Mouse (Mus musculus): ENCODE results near the gene Snx30. TPM values are rescaled to one million over a fixed set of nuclear protein-coding genes. Genes with fewer than 3 reads are reported as not detected.
A peak's percentile ranks its signal among the peaks of the same experiment; 100 is the strongest.

Gene Snx30
- total RNA-seq, 1 experiment = 19.8 TPM

DNA sequence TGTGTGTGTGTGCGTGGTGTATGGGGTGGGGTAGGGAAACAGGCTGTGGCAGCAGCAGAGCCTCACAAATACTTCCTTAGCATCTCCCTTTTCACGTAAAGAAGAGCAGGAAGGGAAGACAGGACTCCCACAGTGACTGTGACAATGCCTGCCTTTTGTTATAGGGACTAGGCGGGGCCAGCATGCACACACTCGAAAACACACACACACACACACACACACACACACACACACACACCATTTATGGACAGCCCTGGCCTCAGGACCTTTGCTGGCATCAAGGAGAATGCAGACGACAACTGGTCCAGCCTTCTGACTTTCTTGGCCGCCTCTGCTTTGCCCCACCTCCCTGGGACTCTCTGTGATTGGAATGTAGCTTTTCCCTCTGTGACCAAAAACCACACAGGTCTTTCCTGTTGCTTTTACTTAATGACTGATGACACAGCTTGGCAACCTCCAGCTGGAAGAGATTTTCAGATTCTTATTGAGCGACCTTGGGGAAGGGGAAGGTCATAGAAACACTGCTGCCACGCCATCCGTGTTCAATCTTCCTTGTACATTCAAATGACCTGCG lies 102.1 kb downstream of the Snx30 start:
- DNase-seq (ENCODE audit: low read depth, low spot score) = no peak
- H3K4me3 ChIP-seq (ENCODE audit: insufficient read depth in 1 of 2, low read depth in 1 of 2, low read length in 2 of 2, poor library complexity in 1 of 2, severe bottlenecking in 1 of 2) = no peak overlapping the region
- H3K9me3 ChIP-seq (ENCODE audit: control insufficient read depth, insufficient read depth, low read depth, low read length) = no peaks in the 10 kb centered on the region
- H3K27ac ChIP-seq (ENCODE audit: insufficient read depth, low read depth, low read length, poor library complexity, severe bottlenecking) = no peak overlapping the region; the same call in 1 of the 2 replicates
- H3K36me3 ChIP-seq (ENCODE audit: control insufficient read depth, insufficient read depth, low read length, poor library complexity, severe bottlenecking) = no peaks in the 10 kb centered on the region
- peaks cover 2 to 28% of the 10 kb centered on the region in 2 experiments; a peak in 2 of 4 replicates for H3K4me1 ChIP-seq (ENCODE audit: control insufficient read depth in 2 of 2, insufficient read depth in 2 of 2, low read length in 2 of 2, poor library complexity in 1 of 2)
- H3K9ac ChIP-seq (ENCODE audit: insufficient read depth, low read depth, low read length, poor library complexity, severe bottlenecking) = no peak overlapping the region
- no peak for TF ChIP-seq MAFK (IDR thresholded peaks at IDR 0.05; ENCODE audit: insufficient read depth, low read depth, low read length)
- no peak for TF ChIP-seq ZC3H11A (IDR thresholded peaks at IDR 0.05; ENCODE audit: borderline replicate concordance, low read depth, low read length)
- TF ChIP-seq HCFC1 (IDR thresholded peaks at IDR 0.05; ENCODE audit: borderline replicate concordance, insufficient read depth, low read length) = no peak
- TF ChIP-seq CHD2 (IDR thresholded peaks at IDR 0.05; ENCODE audit: low read depth, low read length) = no peak
- TF ChIP-seq ZNF384 (IDR thresholded peaks at IDR 0.05; ENCODE audit: low read depth, low read length) = no peak
- in situ Hi-C loops (cut with MboI; ENCODE audit: low sequenced_read_pairs in 2 of 2, unreplicated experiment in 2 of 2) = no loop called here

DNA sequence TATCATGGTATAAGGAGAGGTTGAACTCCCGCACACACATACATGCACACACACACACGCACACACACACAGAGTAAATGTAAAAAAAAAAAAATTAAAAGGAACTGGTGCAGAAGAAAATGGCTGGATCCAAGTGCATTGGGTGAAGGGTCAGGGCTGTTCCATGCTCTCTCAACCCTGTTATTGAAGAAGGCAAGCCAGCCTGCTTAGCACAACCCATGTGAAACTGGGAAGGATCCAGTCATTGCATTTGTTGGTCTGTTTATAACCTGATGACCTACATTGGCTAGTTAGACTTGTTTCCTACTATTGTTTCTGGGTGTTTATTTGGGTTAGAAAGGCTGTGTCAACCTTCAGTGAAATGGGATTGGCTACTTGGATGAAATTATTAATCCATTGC lies 103.1 kb downstream of the Snx30 start:
- in situ Hi-C loops (cut with MboI; ENCODE audit: low sequenced_read_pairs in 2 of 2, unreplicated experiment in 2 of 2) = no loop called here
- H3K4me1 ChIP-seq (ENCODE audit: control insufficient read depth in 2 of 2, insufficient read depth in 2 of 2, low read length in 2 of 2, poor library complexity in 1 of 2) = peaks cover 2 to 27% of the 10 kb centered on the region in 2 experiments; a peak in 2 of 4 replicates
- H3K9me3 ChIP-seq (ENCODE audit: control insufficient read depth, insufficient read depth, low read depth, low read length) = no peaks in the 10 kb centered on the region
- no peak for DNase-seq (ENCODE audit: low read depth, low spot score)
- H3K36me3 ChIP-seq (ENCODE audit: control insufficient read depth, insufficient read depth, low read length, poor library complexity, severe bottlenecking) = no peaks in the 10 kb centered on the region
- no peak overlapping the region for H3K27ac ChIP-seq (ENCODE audit: insufficient read depth, low read depth, low read length, poor library complexity, severe bottlenecking)
- H3K4me3 ChIP-seq (ENCODE audit: insufficient read depth in 1 of 2, low read depth in 1 of 2, low read length in 2 of 2, poor library complexity in 1 of 2, severe bottlenecking in 1 of 2) = no peak overlapping the region
- no peak for TF ChIP-seq CHD2 (IDR thresholded peaks at IDR 0.05; ENCODE audit: low read depth, low read length)
- no peak for TF ChIP-seq HCFC1 (IDR thresholded peaks at IDR 0.05; ENCODE audit: borderline replicate concordance, insufficient read depth, low read length)
- no peak for TF ChIP-seq ZC3H11A (IDR thresholded peaks at IDR 0.05; ENCODE audit: borderline replicate concordance, low read depth, low read length)
- TF ChIP-seq ZNF384 (IDR thresholded peaks at IDR 0.05; ENCODE audit: low read depth, low read length) = no peak
- TF ChIP-seq MAFK (IDR thresholded peaks at IDR 0.05; ENCODE audit: insufficient read depth, low read depth, low read length) = no peak
- H3K9ac ChIP-seq (ENCODE audit: insufficient read depth, low read depth, low read length, poor library complexity, severe bottlenecking) = no peak overlapping the region

DNA sequence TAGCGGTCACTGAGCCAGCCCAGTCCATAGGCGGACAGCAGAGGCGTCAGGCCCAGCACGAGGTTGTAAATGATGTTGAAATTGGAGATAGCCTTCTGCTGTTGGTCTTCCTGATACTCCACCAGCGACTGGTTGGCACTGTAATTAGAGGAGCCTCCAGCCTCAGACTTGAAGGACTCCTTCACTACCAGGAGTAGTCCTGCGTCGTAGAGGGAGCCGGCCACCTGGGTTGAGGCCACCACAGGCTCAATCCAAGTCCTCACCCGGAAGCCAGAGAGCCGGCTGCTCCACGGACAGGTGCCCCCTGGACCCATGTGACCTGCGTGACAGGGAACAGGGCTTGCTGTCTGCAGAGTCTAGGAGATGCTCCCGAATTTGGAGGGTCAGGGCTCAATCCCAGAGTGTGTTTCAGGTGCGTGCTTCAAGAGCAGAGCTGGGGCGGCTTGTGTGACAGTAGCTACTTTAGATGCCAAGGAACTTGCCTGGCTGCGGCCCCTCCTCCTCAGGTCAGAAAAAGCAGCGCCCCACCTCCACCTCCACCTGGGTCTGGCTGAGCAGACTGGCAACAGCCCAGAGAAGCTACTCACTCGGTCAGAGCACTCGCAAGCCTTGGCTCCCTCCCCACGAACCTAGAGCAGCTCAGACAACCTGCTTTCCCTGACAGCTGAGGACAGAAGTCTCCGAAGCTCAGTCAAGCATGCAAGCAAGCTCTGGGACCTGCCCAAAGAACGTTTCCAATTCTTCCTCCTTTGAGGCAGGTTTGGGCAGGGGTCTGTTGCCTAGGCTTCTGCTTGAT lies 109.2 kb downstream of the Snx30 start, which contains the start of gene Slc46a2:
TSS of gene Slc46a2 (minus strand) at position 449 of the 796 bp plus-strand sequence.
- Histone ChIP-seq H3K36me3 (ENCODE audit: control insufficient read depth, insufficient read depth, low read length, poor library complexity, severe bottlenecking) (no peaks in the 10 kb centered on the region), H3K9me3 (ENCODE audit: control insufficient read depth, insufficient read depth, low read depth, low read length) (no peaks in the 10 kb centered on the region), H3K4me1 (ENCODE audit: control insufficient read depth in 2 of 2, insufficient read depth in 2 of 2, low read length in 2 of 2, poor library complexity in 1 of 2) (peaks cover 0 to 7% of the 10 kb centered on the region in 2 experiments; a peak in 2 of 4 replicates), H3K4me3 (ENCODE audit: insufficient read depth in 1 of 2, low read depth in 1 of 2, low read length in 2 of 2, poor library complexity in 1 of 2, severe bottlenecking in 1 of 2) (peak within 1 kb of the TSS; percentile 38 to 49; a peak in 3 of 4 replicates), H3K9ac (ENCODE audit: insufficient read depth, low read depth, low read length, poor library complexity, severe bottlenecking) (0 out of 2 replicates have a peak within 1 kb of the TSS, but pooled peaks have one; percentile 4), H3K27ac (ENCODE audit: insufficient read depth, low read depth, low read length, poor library complexity, severe bottlenecking) (no peak within 1 kb of the TSS)
- no peak for TF ChIP-seq CHD2 (IDR thresholded peaks at IDR 0.05; ENCODE audit: low read depth, low read length)
- no peak for TF ChIP-seq ZNF384 (IDR thresholded peaks at IDR 0.05; ENCODE audit: low read depth, low read length)
- no peak for TF ChIP-seq HCFC1 (IDR thresholded peaks at IDR 0.05; ENCODE audit: borderline replicate concordance, insufficient read depth, low read length)
- TF ChIP-seq MAFK (IDR thresholded peaks at IDR 0.05; ENCODE audit: insufficient read depth, low read depth, low read length) = no peak
- TF ChIP-seq ZC3H11A (IDR thresholded peaks at IDR 0.05; ENCODE audit: borderline replicate concordance, low read depth, low read length) = no peak
- no peak for DNase-seq (ENCODE audit: low read depth, low spot score)
- in situ Hi-C loops (cut with MboI; ENCODE audit: low sequenced_read_pairs in 2 of 2, unreplicated experiment in 2 of 2) = no loop called here

DNA sequence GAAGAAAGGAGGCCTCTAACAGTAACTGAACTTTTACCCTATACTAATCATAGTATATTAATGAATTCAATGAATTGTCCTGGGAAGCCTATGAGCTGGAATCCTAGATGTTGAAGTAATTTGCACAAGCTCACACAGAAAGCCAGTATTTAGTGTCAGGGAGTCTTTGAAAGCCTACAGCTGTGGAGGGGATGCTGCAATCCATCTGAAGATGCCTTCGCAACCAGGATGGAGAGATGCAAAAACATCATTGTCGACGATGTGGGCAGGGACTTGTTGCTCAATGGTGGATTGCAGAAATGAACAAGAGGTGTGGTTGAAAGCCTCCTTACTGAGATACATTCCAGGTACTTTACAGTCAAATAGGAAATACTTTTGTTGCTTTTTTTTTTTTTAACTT lies 112.3 kb downstream of the Snx30 start:
- no peaks in the 10 kb centered on the region for H3K36me3 ChIP-seq (ENCODE audit: control insufficient read depth, insufficient read depth, low read length, poor library complexity, severe bottlenecking)
- no peaks in the 10 kb centered on the region for H3K9me3 ChIP-seq (ENCODE audit: control insufficient read depth, insufficient read depth, low read depth, low read length)
- in situ Hi-C loops (cut with MboI; ENCODE audit: low sequenced_read_pairs in 2 of 2, unreplicated experiment in 2 of 2) = no loop called here
- H3K4me1 ChIP-seq (ENCODE audit: control insufficient read depth in 2 of 2, insufficient read depth in 2 of 2, low read length in 2 of 2, poor library complexity in 1 of 2) = peaks cover 0 to 4% of the 10 kb centered on the region in 2 experiments; a peak in 1 of 4 replicates
- TF ChIP-seq MAFK (IDR thresholded peaks at IDR 0.05; ENCODE audit: insufficient read depth, low read depth, low read length) (no peak), CHD2 (IDR thresholded peaks at IDR 0.05; ENCODE audit: low read depth, low read length) (no peak), HCFC1 (IDR thresholded peaks at IDR 0.05; ENCODE audit: borderline replicate concordance, insufficient read depth, low read length) (no peak), ZC3H11A (IDR thresholded peaks at IDR 0.05; ENCODE audit: borderline replicate concordance, low read depth, low read length) (no peak), ZNF384 (IDR thresholded peaks at IDR 0.05; ENCODE audit: low read depth, low read length) (no peak)
- no peak overlapping the region for H3K27ac ChIP-seq (ENCODE audit: insufficient read depth, low read depth, low read length, poor library complexity, severe bottlenecking)
- DNase-seq (ENCODE audit: low read depth, low spot score) = no peak
- H3K4me3 ChIP-seq (ENCODE audit: insufficient read depth in 1 of 2, low read depth in 1 of 2, low read length in 2 of 2, poor library complexity in 1 of 2, severe bottlenecking in 1 of 2) = no peak overlapping the region
- no peak overlapping the region for H3K9ac ChIP-seq (ENCODE audit: insufficient read depth, low read depth, low read length, poor library complexity, severe bottlenecking)
